Mouse (Mus musculus) ES-E14 (cell line): ENCODE data around the gene Azin2. TPM values are rescaled to one million over a fixed set of nuclear protein-coding genes. Genes with fewer than 3 reads are reported as not detected.

Source experiments
- DNase-seq: peaks from one replicate; pipeline ENCODE4 v3.0.0-alpha.2; 2013; ENCODE audit warnings: low read depth, low spot score
- H3K27ac ChIP-seq: 2 replicates; pipeline ENCODE4 v1.5.1; 2012; ENCODE audit warnings: low read depth, mild to moderate bottlenecking, low read length, moderate library complexity, mixed read lengths; ENCODE audit not compliant: poor library complexity, insufficient read depth, severe bottlenecking
- H3K36me3 ChIP-seq: 2 replicates; pipeline ENCODE4 v1.6.1; 2012; ENCODE audit warnings: mild to moderate bottlenecking, low read length, moderate library complexity, mixed read lengths; ENCODE audit not compliant: control insufficient read depth, poor library complexity, insufficient read depth, severe bottlenecking
- H3K4me1 ChIP-seq, 2 experiments: fragments of 150-350 bp in 1 of 2; sonication (generic) in 1 of 2; 2 replicates each; pipeline ENCODE4 v1.6.1; 2012; ENCODE audit warnings: low read length in 2 of 2, mild to moderate bottlenecking in 1 of 2, mixed read lengths in 1 of 2; ENCODE audit not compliant: control insufficient read depth in 2 of 2, insufficient read depth in 2 of 2, poor library complexity in 1 of 2
- H3K4me3 ChIP-seq, 2 experiments: fragments of 150-350 bp in 1 of 2; sonication (generic) in 1 of 2; 2 replicates each; pipeline ENCODE4 v1.5.1; 2012; ENCODE audit warnings: low read length in 2 of 2, low read depth in 1 of 2, mild to moderate bottlenecking in 1 of 2, mixed read lengths in 1 of 2; ENCODE audit not compliant: insufficient read depth in 1 of 2, poor library complexity in 1 of 2, severe bottlenecking in 1 of 2
- H3K9ac ChIP-seq: 2 replicates; pipeline ENCODE4 v1.6.1; 2012; ENCODE audit warnings: low read depth, mild to moderate bottlenecking, low read length, mixed read lengths; ENCODE audit not compliant: poor library complexity, insufficient read depth, severe bottlenecking
- H3K9me3 ChIP-seq: fragments of 150-350 bp; sonication (generic); 2 replicates; pipeline ENCODE4 v1.6.1; 2012; ENCODE audit warnings: low read depth, mild to moderate bottlenecking, low read length; ENCODE audit not compliant: control insufficient read depth, insufficient read depth
- CHD2 ChIP-seq: IDR thresholded peaks from 2 replicates; pipeline ENCODE4 v1.6.1; 2014; ENCODE audit warnings: mild to moderate bottlenecking, low read depth, low read length, inconsistent platforms
- HCFC1 ChIP-seq: IDR thresholded peaks from 2 replicates; pipeline ENCODE4 v1.6.1; 2012; ENCODE audit warnings: low read length, inconsistent platforms, borderline replicate concordance; ENCODE audit not compliant: insufficient read depth
- MAFK ChIP-seq: IDR thresholded peaks from 2 replicates; pipeline ENCODE4 v1.6.1; 2014; ENCODE audit warnings: mild to moderate bottlenecking, low read depth, low read length, inconsistent platforms; ENCODE audit not compliant: insufficient read depth
- ZC3H11A ChIP-seq: IDR thresholded peaks from 2 replicates; pipeline ENCODE4 v1.6.1; 2012; ENCODE audit warnings: low read depth, mild to moderate bottlenecking, inconsistent platforms, low read length, borderline replicate concordance
- ZNF384 ChIP-seq: IDR thresholded peaks from 2 replicates; pipeline ENCODE4 v1.6.1; 2012; ENCODE audit warnings: low read depth, low read length, inconsistent platforms
- in situ Hi-C, 2 experiments: fragments of 600-800 bp; cut with MboI; formaldehyde crosslinking; loops; one replicate each; pipeline ENCODE4 v1.15.1; 2025; ENCODE audit warnings: low sequenced_read_pairs in 2 of 2, inconsistent platforms in 1 of 2; ENCODE audit not compliant: unreplicated experiment in 2 of 2
- total RNA-seq: library from RNA; depleted of rRNA; stranded (reverse); fragments of 300-350 nt; gene quantifications from 2 replicates; pipeline ENCODE4 v1.2.3, GENCODE M21; 2012

Gene Azin2
- total RNA-seq, 1 experiment = 16.0 TPM

- Histone ChIP-seq H3K27ac (no peak overlapping the region), H3K4me1 (peaks cover 7 to 14% of the 10 kb centered on the region in 2 experiments), H3K9me3 (no peaks in the 10 kb centered on the region), H3K36me3 (no peaks in the 10 kb centered on the region), H3K9ac (no peak overlapping the region), H3K4me3 (no peak overlapping the region)
- no peak for DNase-seq
- in situ Hi-C loops = no loop called here
- TF ChIP-seq ZNF384 (no peak), CHD2 (no peak), ZC3H11A (no peak), MAFK (no peak), HCFC1 (no peak)
Measured at GRCm38 (mm10) chr4:128977217-128977616, 15.0 kb upstream of the Azin2 start.

- no peak overlapping the region for H3K9ac ChIP-seq
- TF ChIP-seq MAFK (no peak), HCFC1 (no peak), CHD2 (no peak), ZC3H11A (no peak), ZNF384 (no peak)
- in situ Hi-C loops = no loop called here
- DNase-seq = no peak
- H3K4me3 ChIP-seq = no peak overlapping the region
- no peaks in the 10 kb centered on the region for H3K9me3 ChIP-seq
- H3K36me3 ChIP-seq = no peaks in the 10 kb centered on the region
- peaks cover 7 to 15% of the 10 kb centered on the region in 2 experiments for H3K4me1 ChIP-seq
- H3K27ac ChIP-seq = no peak overlapping the region
Measured at GRCm38 (mm10) chr4:128976577-128976976, 14.3 kb upstream of the Azin2 start.

- H3K4me3 ChIP-seq = peak overlapping the region in 1 of 2 experiments; percentile 33; a peak in 1 of 4 replicates
- H3K36me3 ChIP-seq = no peaks in the 10 kb centered on the region
- peaks cover 9 to 13% of the 10 kb centered on the region in 2 experiments for H3K4me1 ChIP-seq
- no peaks in the 10 kb centered on the region for H3K9me3 ChIP-seq
- no peak for DNase-seq
- in situ Hi-C loops = no loop called here
- H3K9ac ChIP-seq = no peak overlapping the region
- 0 out of 2 replicates have a peak overlapping the region, but pooled peaks have one; percentile 34 for H3K27ac ChIP-seq
- TF ChIP-seq ZC3H11A (no peak), HCFC1 (peak; percentile 50; the same call in 1 of the 2 replicates)
Measured at GRCm38 (mm10) chr4:128974677-128975076, 12.4 kb upstream of the Azin2 start.

- H3K36me3 ChIP-seq = no peaks in the 10 kb centered on the region
- in situ Hi-C loops = no loop called here
- H3K4me1 ChIP-seq = peaks cover 9 to 13% of the 10 kb centered on the region in 2 experiments; a peak in 3 of 4 replicates
- DNase-seq = no peak
- TF ChIP-seq CHD2 (no peak), ZC3H11A (peak; percentile 40; the same call in 1 of the 2 replicates)
- H3K4me3 ChIP-seq = no peak overlapping the region
- 0 out of 2 replicates have a peak overlapping the region, but pooled peaks have one; percentile 24 for H3K9ac ChIP-seq
- no peak overlapping the region for H3K27ac ChIP-seq
- H3K9me3 ChIP-seq = no peaks in the 10 kb centered on the region
Measured at GRCm38 (mm10) chr4:128971065-128971694, 8.9 kb upstream of the Azin2 start.

GRCm38 (mm10) chr4:128970417-128970807, 8.2 kb upstream of the Azin2 start:
- Histone ChIP-seq H3K9me3 (no peaks in the 10 kb centered on the region), H3K4me1 (peaks cover 9 to 13% of the 10 kb centered on the region in 2 experiments; a peak in 3 of 4 replicates), H3K9ac (no peak overlapping the region), H3K27ac (no peak overlapping the region), H3K36me3 (no peaks in the 10 kb centered on the region), H3K4me3 (no peak overlapping the region)
- no peak for DNase-seq
- in situ Hi-C loops = no loop called here
- TF ChIP-seq ZNF384 (no peak), MAFK (no peak), ZC3H11A (no peak)
